Comparison of ENCODE assay signal across 24 mouse cellular contexts in genomic region chr13:48164586-48164985, GRCm38 (mm10).
DNase-seq lines count a peak whose midpoint lies in the region; ATAC-seq and TF ChIP-seq lines count a peak whose summit lies in the region.
"Had no signal": no experiment of that assay in that cellular context is flagged by ENCODE, and none has a peak within 500 bp of the region (broad histone marks: within the 10 kb centered on the region; RNA-seq: fewer than 3 reads in every experiment).

No protein-coding gene starts in this region.

- no peak overlapping the region for H3K4me2 ChIP-seq in forebrain, embryonic 14.5 days (ENCODE audit: low read length)
- no peak overlapping the region for H3K4me2 ChIP-seq in liver, postnatal 0 days (ENCODE audit: low read depth, low read length)
- H3K4me2 ChIP-seq: embryonic facial prominence, embryonic 13.5 days; embryonic facial prominence, embryonic 15.5 days; forebrain, embryonic 13.5 days had no signal

- in situ Hi-C loops in ES-E14 (cut with MboI; ENCODE audit: low sequenced_read_pairs in 2 of 2, unreplicated experiment in 2 of 2), result no loop called here

- DNase-seq in forebrain, embryonic 10.5 days (ENCODE audit: extremely low spot score, low spot score), result no peak
- no peak for DNase-seq in forebrain, embryonic 14.5 days (ENCODE audit: low spot score)
- DNase-seq in ES-E14 (ENCODE audit: low read depth, low spot score) (peak; percentile 15), ZHBTc4 (ENCODE audit: low read depth, low spot score) (peak; percentile 64)
- no peak for DNase-seq in liver, postnatal 0 days
- DNase-seq: adrenal gland, adult 2 months; adrenal gland, postnatal 10 days; adrenal gland, postnatal 25 days; B cell, adult 2 months; cerebellum, adult 11 months; cerebellum, adult 18-20 months; cerebellum, adult 8-10 months; cerebellum, adult 9-11 months; cerebellum, postnatal 14 days; cerebellum, postnatal 36 days; embryo, embryonic 11 days had no signal

- no peak for TF ChIP-seq EP300 in liver, postnatal 0 days (IDR thresholded peaks at IDR 0.05; ENCODE audit: low read depth)

- ATAC-seq in forebrain, embryonic 14.5 days, result no peak
- no peak for ATAC-seq in liver, postnatal 0 days
- no peak for ATAC-seq in megakaryocyte-erythroid progenitor cell, adult 5-6 weeks (replicated peaks; ENCODE audit: low FRiP score, low TSS enrichment, poor library complexity, severe bottlenecking)
- ATAC-seq: CD4-positive, CD25-positive, alpha-beta regulatory T cell, adult 4 months; forebrain, embryonic 13.5 days; forebrain, embryonic 16.5 days had no signal

- H3K27me3 ChIP-seq in forebrain, embryonic 10.5 days (ENCODE audit: poor library complexity, severe bottlenecking), result no peaks in the 10 kb centered on the region
- no peaks in the 10 kb centered on the region for H3K27me3 ChIP-seq in forebrain, embryonic 14.5 days (replicated peaks; ENCODE audit: control insufficient read depth, insufficient read depth, low read length)
- H3K27me3 ChIP-seq in liver, postnatal 0 days (ENCODE audit: insufficient read depth, low read length), result no peaks in the 10 kb centered on the region
- H3K27me3 ChIP-seq: CH12.LX; embryonic facial prominence, embryonic 13.5 days; embryonic facial prominence, embryonic 15.5 days; forebrain, embryonic 13.5 days had no signal

- WGBS in forebrain, embryonic 10.5 days, result 94% methylated on average over 6 of the region's 6 CpGs
- WGBS in forebrain, embryonic 14.5 days, result 97% methylated on average over 6 of the region's 6 CpGs
- 80% methylated on average over 6 of the region's 6 CpGs for WGBS in liver, postnatal 0 days (ENCODE audit: insufficient replicate concordance)

- peaks cover 44% of the 10 kb centered on the region for H3K4me1 ChIP-seq in forebrain, embryonic 10.5 days
- peaks cover 14% of the 10 kb centered on the region for H3K4me1 ChIP-seq in forebrain, embryonic 14.5 days (ENCODE audit: control insufficient read depth, insufficient read depth, low read length)
- H3K4me1 ChIP-seq in ES-E14 (ENCODE audit: control insufficient read depth in 2 of 2, insufficient read depth in 2 of 2, low read length in 2 of 2, poor library complexity in 1 of 2), result peaks cover 15 to 23% of the 10 kb centered on the region in 2 experiments
- no peaks in the 10 kb centered on the region for H3K4me1 ChIP-seq in liver, postnatal 0 days (ENCODE audit: insufficient read depth)

- no peak for TF ChIP-seq CTCF in liver, postnatal 0 days (IDR thresholded peaks at IDR 0.05; ENCODE audit: low read depth)

- H3K27ac ChIP-seq in forebrain, embryonic 10.5 days, result peak overlapping the region; percentile 22; the same call in 1 of the 2 replicates
- H3K27ac ChIP-seq in forebrain, embryonic 14.5 days (ENCODE audit: low read depth, low read length), result no peak overlapping the region
- no peak overlapping the region for H3K27ac ChIP-seq in ES-E14 (ENCODE audit: insufficient read depth, low read depth, low read length, poor library complexity, severe bottlenecking)
- H3K27ac ChIP-seq in liver, postnatal 0 days (ENCODE audit: low read depth), result no peak overlapping the region
- H3K27ac ChIP-seq: embryonic facial prominence, embryonic 13.5 days; embryonic facial prominence, embryonic 15.5 days; forebrain, embryonic 13.5 days had no signal

- no peaks in the 10 kb centered on the region for H3K9me3 ChIP-seq in forebrain, embryonic 10.5 days
- H3K9me3 ChIP-seq in forebrain, embryonic 14.5 days (replicated peaks; ENCODE audit: control insufficient read depth, low read length), result no peaks in the 10 kb centered on the region
- no peaks in the 10 kb centered on the region for H3K9me3 ChIP-seq in ES-E14 (ENCODE audit: control insufficient read depth, insufficient read depth, low read depth, low read length)
- no peaks in the 10 kb centered on the region for H3K9me3 ChIP-seq in liver, postnatal 0 days (ENCODE audit: low read length)
- H3K9me3 ChIP-seq: embryonic facial prominence, embryonic 13.5 days; embryonic facial prominence, embryonic 15.5 days; forebrain, embryonic 13.5 days had no signal

- no peak overlapping the region for H3K9ac ChIP-seq in forebrain, embryonic 14.5 days (ENCODE audit: low read length)
- no peak overlapping the region for H3K9ac ChIP-seq in ES-E14 (ENCODE audit: insufficient read depth, low read depth, low read length, poor library complexity, severe bottlenecking)
- H3K9ac ChIP-seq in liver, postnatal 0 days (replicated peaks), result no peak overlapping the region
- H3K9ac ChIP-seq: embryonic facial prominence, embryonic 13.5 days; embryonic facial prominence, embryonic 15.5 days; forebrain, embryonic 13.5 days had no signal

- no peak overlapping the region for H3K4me3 ChIP-seq in forebrain, embryonic 10.5 days
- no peak overlapping the region for H3K4me3 ChIP-seq in forebrain, embryonic 14.5 days (ENCODE audit: low read depth, low read length)
- no peak overlapping the region for H3K4me3 ChIP-seq in ES-E14 (ENCODE audit: insufficient read depth in 1 of 2, low read depth in 1 of 2, low read length in 2 of 2, poor library complexity in 1 of 2, severe bottlenecking in 1 of 2)
- no peak overlapping the region for H3K4me3 ChIP-seq in liver, postnatal 0 days (ENCODE audit: low read depth, low read length)
- H3K4me3 ChIP-seq: embryonic facial prominence, embryonic 13.5 days; embryonic facial prominence, embryonic 15.5 days; erythroblast, embryonic 14.5 days; forebrain, embryonic 13.5 days had no signal

- no peaks in the 10 kb centered on the region for H3K36me3 ChIP-seq in forebrain, embryonic 10.5 days (replicated peaks)
- H3K36me3 ChIP-seq in forebrain, embryonic 14.5 days (ENCODE audit: control insufficient read depth, insufficient read depth, low read length), result no peaks in the 10 kb centered on the region
- no peaks in the 10 kb centered on the region for H3K36me3 ChIP-seq in ES-E14 (ENCODE audit: control insufficient read depth, insufficient read depth, low read length, poor library complexity, severe bottlenecking)
- no peaks in the 10 kb centered on the region for H3K36me3 ChIP-seq in liver, postnatal 0 days (replicated peaks; ENCODE audit: insufficient read depth, low read length)
- H3K36me3 ChIP-seq: embryonic facial prominence, embryonic 13.5 days; embryonic facial prominence, embryonic 15.5 days had no signal

TF ChIP-seq in ES-E14, 5 proteins besides CTCF, POLR2A, EP300 and RAD21:
- no peak for TF ChIP-seq MAFK (IDR thresholded peaks at IDR 0.05; ENCODE audit: insufficient read depth, low read depth, low read length)
- TF ChIP-seq ZNF384 (IDR thresholded peaks at IDR 0.05; ENCODE audit: low read depth, low read length), result no peak
- no peak for TF ChIP-seq ZC3H11A (IDR thresholded peaks at IDR 0.05; ENCODE audit: borderline replicate concordance, low read depth, low read length)
- TF ChIP-seq CHD2 (IDR thresholded peaks at IDR 0.05; ENCODE audit: low read depth, low read length), result no peak
- TF ChIP-seq HCFC1 (IDR thresholded peaks at IDR 0.05; ENCODE audit: borderline replicate concordance, insufficient read depth, low read length), result no peak

Comparison
In these comparisons a context has a peak if more than half of its experiments do, and no peak if none do; other contexts are left out.
1. DNase-seq: peak in ES-E14 (single experiment) and ZHBTc4 (single experiment); none in forebrain, embryonic 10.5 days (single experiment), forebrain, embryonic 14.5 days (single experiment) and liver, postnatal 0 days (single experiment).